Mouse (Mus musculus): ENCODE results near the gene Slc28a1.

DNA sequence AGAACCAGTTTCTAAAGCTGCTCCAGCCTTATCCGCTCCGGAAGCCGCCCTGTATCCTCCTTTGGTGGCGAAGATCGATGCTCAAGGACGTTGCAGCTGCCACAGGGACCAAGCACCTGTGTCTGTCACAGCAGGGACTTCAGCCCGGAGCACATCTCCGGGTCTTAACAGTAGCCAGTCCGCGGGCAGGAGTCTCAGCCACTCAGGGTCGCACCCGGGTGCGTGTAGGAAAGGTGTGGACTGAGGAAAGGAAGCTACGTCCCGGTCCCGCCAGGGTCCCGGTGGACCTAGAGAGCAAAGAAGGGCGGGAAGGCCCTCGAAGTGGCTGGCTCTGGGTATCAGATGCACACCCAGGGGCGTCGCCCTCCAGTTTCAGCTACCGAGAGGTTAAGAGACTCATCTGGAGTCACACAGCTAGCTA lies 97.7 kb downstream of the Slc28a1 start:
- TF ChIP-seq CTCF (IDR thresholded peaks at IDR 0.05; ENCODE audit: low read depth, low read length) = no peak
- no peak for TF ChIP-seq POLR2A (IDR thresholded peaks at IDR 0.05; ENCODE audit: extremely low read depth, insufficient read depth, low read length)
